Mouse (Mus musculus) heart, embryonic 14.5 days (tissue): ENCODE data around the gene Stab1. TPM values are rescaled to one million over a fixed set of nuclear protein-coding genes. Genes with fewer than 3 reads are reported as not detected.
A peak's percentile ranks its signal among the peaks of the same experiment; 100 is the strongest.

Experiments
- ATAC-seq: fragments of 200-750 bp; cut with Nextera tagmentation; 2 replicates; pipeline ENCODE4 v1.8.0; 2017; ENCODE audit warnings: low read depth, moderate TSS enrichment; ENCODE audit not compliant: insufficient number of reproducible peaks, insufficient read depth, low FRiP score
- H3K27ac ChIP-seq, 2 experiments: fragments of 200-500 bp in 1 of 2; fragments of 300-500 bp in 1 of 2; sonication (generic) in 1 of 2; replicated peaks in 1 of 2; 2 replicates each; pipeline ENCODE4 v1.5.1; 2012 to 2014; ENCODE audit warnings: low read depth in 2 of 2, low read length in 2 of 2, control low read depth in 1 of 2, mild to moderate bottlenecking in 1 of 2, mixed read lengths in 1 of 2; ENCODE audit not compliant: control insufficient read depth in 1 of 2, insufficient read depth in 1 of 2
- H3K27me3 ChIP-seq: fragments of 300-500 bp; sonication (generic); 2 replicates; pipeline ENCODE4 v1.6.1; 2014; ENCODE audit warnings: mild to moderate bottlenecking, low read length, control low read depth; ENCODE audit not compliant: control insufficient read depth, insufficient read depth
- H3K36me3 ChIP-seq: fragments of 300-500 bp; sonication (generic); 2 replicates; pipeline ENCODE4 v1.6.1; 2014; ENCODE audit warnings: mild to moderate bottlenecking, control low read depth, low read length, mixed read lengths; ENCODE audit not compliant: control insufficient read depth, insufficient read depth
- H3K4me1 ChIP-seq, 2 experiments: fragments of 200-500 bp in 1 of 2; fragments of 300-500 bp in 1 of 2; sonication (generic) in 1 of 2; 2 replicates each; pipeline ENCODE4 v1.6.1; 2012 to 2014; ENCODE audit warnings: low read length in 2 of 2, control low read depth in 1 of 2, mixed read lengths in 1 of 2; ENCODE audit not compliant: control insufficient read depth in 2 of 2, insufficient read depth in 2 of 2
- H3K4me2 ChIP-seq: fragments of 300-500 bp; sonication (generic); 2 replicates; pipeline ENCODE4 v1.6.1; 2014; ENCODE audit warnings: mild to moderate bottlenecking, low read length
- H3K4me3 ChIP-seq, 2 experiments: fragments of 200-500 bp in 1 of 2; fragments of 300-500 bp in 1 of 2; sonication (generic) in 1 of 2; 2 replicates each; pipeline ENCODE4 v1.5.1; 2012 to 2014; ENCODE audit warnings: low read length in 2 of 2, mild to moderate bottlenecking in 2 of 2, control low read depth in 1 of 2, low read depth in 1 of 2, moderate library complexity in 1 of 2; ENCODE audit not compliant: control insufficient read depth in 1 of 2, insufficient read depth in 1 of 2
- H3K9ac ChIP-seq: fragments of 300-500 bp; sonication (generic); 2 replicates; pipeline ENCODE4 v1.6.1; 2014; ENCODE audit warnings: mild to moderate bottlenecking, low read length
- H3K9me3 ChIP-seq: fragments of 300-500 bp; sonication (generic); 2 replicates; pipeline ENCODE4 v1.6.1; 2016; ENCODE audit warnings: low read length, control low read depth; ENCODE audit not compliant: control insufficient read depth
- WGBS: fragments of 180-500 bp; shearing (Covaris S2); extraction: QIAGEN DNeasy Blood & Tissue Kit; methylation state at CpG from one replicate; pipeline ENCODE4 v1.1.7; 2014; 5-methylcytosine and 5-hydroxymethylcytosine counted together
- polyA plus RNA-seq: library from polyadenylated mRNA; unstranded; fragments of >200 nt; fragmentation: Nextera tagmentation; extraction: Ambion mirVana; gene quantifications from 2 replicates; pipeline ENCODE4 v1.2.1, GENCODE M21; 2014

Stab1 gene
- polyA plus RNA-seq, 1 experiment from 2014 or later = 66.8 TPM

GRCm38 (mm10) chr14:31130236-31131220 lies 37.9 kb downstream of the Stab1 start, which contains the start of gene Nt5dc2:
Gene Nt5dc2 (plus strand): TSS chr14:31131053.
- H3K9me3 ChIP-seq = no peaks in the 10 kb centered on the region
- peak; percentile 80 for ATAC-seq
- H3K4me1 ChIP-seq = peaks cover 27 to 39% of the 10 kb centered on the region in 2 experiments
- peak within 1 kb of the TSS; percentile 83 to 84 for H3K27ac ChIP-seq
- H3K4me3 ChIP-seq = peak within 1 kb of the TSS; percentile 74 to 88
- 3% methylated on average over 57 of the region's 63 CpGs for WGBS
- no peaks in the 10 kb centered on the region for H3K27me3 ChIP-seq
- peak within 1 kb of the TSS; percentile 84 for H3K4me2 ChIP-seq
- peaks cover 13% of the 10 kb centered on the region for H3K36me3 ChIP-seq
- H3K9ac ChIP-seq = peak within 1 kb of the TSS; percentile 93

GRCm38 (mm10) chr14:31129326-31130235 lies 38.9 kb downstream of the Stab1 start:
- H3K27me3 ChIP-seq = no peaks in the 10 kb centered on the region
- peaks cover 9% of the 10 kb centered on the region for H3K36me3 ChIP-seq
- peak overlapping the region; percentile 21 to 69; a peak in 3 of 4 replicates for H3K4me3 ChIP-seq
- peaks cover 30 to 49% of the 10 kb centered on the region in 2 experiments for H3K4me1 ChIP-seq
- peak overlapping the region; percentile 88 for H3K4me2 ChIP-seq
- 67% methylated on average over 15 of the region's 15 CpGs for WGBS
- H3K9ac ChIP-seq = peak overlapping the region; percentile 47
- peak overlapping the region; percentile 83 to 84 for H3K27ac ChIP-seq
- H3K9me3 ChIP-seq = no peaks in the 10 kb centered on the region
- no peak for ATAC-seq

- Histone ChIP-seq H3K27ac (peak within 1 kb of the TSS; percentile 89 to 96), H3K36me3 (peaks cover 14% of the 10 kb centered on the region), H3K9ac (peak within 1 kb of the TSS; percentile 86), H3K4me2 (peak within 1 kb of the TSS; percentile 88), H3K9me3 (no peaks in the 10 kb centered on the region), H3K4me3 (peak within 1 kb of the TSS; percentile 69 to 89), H3K4me1 (peaks cover 30 to 49% of the 10 kb centered on the region in 2 experiments), H3K27me3 (no peaks in the 10 kb centered on the region)
- ATAC-seq = peak; percentile 92
- WGBS = under 1% methylated on average over 33 of the region's 33 CpGs
Observed at GRCm38 (mm10) chr14:31128826-31129219, 39.6 kb downstream of the Stab1 start, which contains the start of gene Smim4. Gene Smim4 (minus strand): TSS chr14:31128956.

GRCm38 (mm10) chr14:31128101-31128825 lies 40.2 kb downstream of the Stab1 start:
- WGBS = under 1% methylated on average over 23 of the region's 23 CpGs
- Histone ChIP-seq H3K4me3 (peak overlapping the region; percentile 69 to 89), H3K27me3 (no peaks in the 10 kb centered on the region), H3K9me3 (no peaks in the 10 kb centered on the region), H3K36me3 (peaks cover 19% of the 10 kb centered on the region), H3K4me2 (peak overlapping the region; percentile 88), H3K9ac (peak overlapping the region; percentile 86), H3K27ac (peak overlapping the region; percentile 89 to 96), H3K4me1 (peaks cover 30 to 48% of the 10 kb centered on the region in 2 experiments)
- ATAC-seq = peak; percentile 19; the same call in 1 of the 2 replicates

GRCm38 (mm10) chr14:31126826-31127225 lies 41.6 kb downstream of the Stab1 start:
- WGBS = 92% methylated on average over 8 of the region's 8 CpGs

GRCm38 (mm10) chr14:31125106-31126075 lies 43.0 kb downstream of the Stab1 start:
- no peaks in the 10 kb centered on the region for H3K9me3 ChIP-seq
- WGBS = 54% methylated on average over 9 of the region's 9 CpGs
- H3K4me2 ChIP-seq = peak overlapping the region; percentile 24; the same call in 1 of the 2 replicates
- H3K4me1 ChIP-seq = peaks cover 18 to 29% of the 10 kb centered on the region in 2 experiments
- H3K27me3 ChIP-seq = no peaks in the 10 kb centered on the region
- H3K4me3 ChIP-seq = no peak overlapping the region
- peaks cover 41% of the 10 kb centered on the region for H3K36me3 ChIP-seq
- H3K27ac ChIP-seq = peak overlapping the region; percentile 53 to 58
- ATAC-seq = no peak
- H3K9ac ChIP-seq = no peak overlapping the region; the same call in 1 of the 2 replicates

More at GRCm38 (mm10) chr14:31126826-31127225, 41.6 kb downstream of the Stab1 start:
- Histone ChIP-seq H3K4me1 (peaks cover 20 to 33% of the 10 kb centered on the region in 2 experiments), H3K27me3 (no peaks in the 10 kb centered on the region), H3K36me3 (peaks cover 33% of the 10 kb centered on the region), H3K9me3 (no peaks in the 10 kb centered on the region), H3K9ac (peak overlapping the region; percentile 17; the same call in 1 of the 2 replicates), H3K4me3 (no peak overlapping the region), H3K4me2 (peak overlapping the region; percentile 53; the same call in 1 of the 2 replicates), H3K27ac (peak overlapping the region in 1 of 2 experiments; percentile 45; a peak in 1 of 4 replicates)
- ATAC-seq = no peak
